Mouse (Mus musculus): ENCODE measurements at regions not wholly inside any gene's neighbourhood (a gene's known extent, or its start where the extent isn't known, plus 50 kb on each side); places are given as distances from the start of the nearest gene placed in this dataset.

GRCm38 (mm10) chr14:89922316-89922715 is 1451.1 kb upstream of the Pcdh20 start:
- TF ChIP-seq CTCF (conservative IDR thresholded peaks at IDR 0.05; ENCODE audit: low read length), result no peak
- no peak for TF ChIP-seq POU5F1 (IDR thresholded peaks at IDR 0.05; ENCODE audit: borderline replicate concordance, low read length)
- no peak for TF ChIP-seq NANOG (IDR thresholded peaks at IDR 0.05; ENCODE audit: borderline replicate concordance, low read length)

Data from E14TG2a.4 (cell line).